Mouse (Mus musculus) heart, adult 18-20 months (tissue): Measurements from ENCODE around the gene Chsy1. TPM values are rescaled to one million over a fixed set of nuclear protein-coding genes. Genes with fewer than 3 reads are reported as not detected.

ENCODE experiments used
- DNase-seq, 2 experiments: peaks; one replicate each; pipeline ENCODE4 v3.0.0; 2021 to 2022; ENCODE audit warnings: mixed read lengths in 1 of 2
- total RNA-seq, 2 experiments: library from RNA; stranded (reverse); gene quantifications; 2 replicates each; pipeline ENCODE4 v1.2.3; 2021

Gene Chsy1
- total RNA-seq, 2 experiments from 2014 or later = 9.7 to 11.8 TPM

DNA sequence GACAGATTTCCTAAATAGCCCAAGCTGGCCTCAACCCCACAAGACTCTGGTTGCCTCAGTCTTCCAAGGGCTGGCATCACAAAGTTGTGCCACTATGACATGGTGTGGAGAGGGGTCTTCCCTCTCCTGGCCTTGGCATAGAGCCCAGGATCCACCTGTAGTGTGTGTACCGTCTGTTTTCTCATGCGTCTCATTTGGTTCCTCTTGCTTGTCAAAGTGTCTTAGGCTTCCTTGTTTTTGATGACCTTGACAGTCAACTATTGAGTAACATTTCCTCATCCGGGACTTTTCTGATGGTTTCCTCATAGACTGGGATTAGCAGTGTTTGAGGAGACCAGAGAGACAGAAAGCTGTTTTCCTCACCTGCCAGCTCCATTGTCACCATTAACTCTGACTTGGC is 30.8 kb downstream of the Chsy1 start:
- DNase-seq = peak in 1 of 2 experiments; percentile 33

DNA sequence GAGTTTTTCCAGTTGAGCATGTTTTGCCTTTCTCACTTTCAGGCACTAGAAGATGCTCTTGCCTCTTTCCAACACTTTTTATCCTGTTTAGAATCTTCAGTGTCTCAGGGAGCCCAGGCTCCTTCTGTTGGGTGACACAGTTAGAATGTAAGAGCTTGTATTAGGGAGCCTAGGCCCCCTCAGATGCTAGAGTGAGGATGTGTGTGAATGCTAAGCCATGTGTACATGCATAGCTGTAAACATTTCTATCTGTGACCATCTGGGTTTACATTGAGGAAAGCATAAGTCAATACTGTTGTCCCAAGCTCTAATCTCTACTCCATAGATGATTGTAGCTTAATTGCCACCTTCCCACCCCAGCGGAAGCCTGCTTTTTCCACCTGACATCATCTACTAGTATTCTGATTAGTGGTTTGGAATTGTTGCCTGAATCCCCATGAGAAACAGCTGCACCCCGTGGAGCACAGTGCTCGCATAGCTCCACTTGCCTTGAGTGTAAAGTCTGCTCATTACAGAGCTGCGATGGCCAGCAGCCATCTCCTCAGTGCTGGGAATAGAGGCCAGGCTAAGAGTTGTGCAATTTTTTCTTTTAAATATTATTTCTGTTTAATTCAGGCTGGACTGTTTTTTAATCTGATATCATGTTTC is 31.7 kb downstream of the Chsy1 start:
- peak in 1 of 2 experiments; percentile 31 for DNase-seq

DNA sequence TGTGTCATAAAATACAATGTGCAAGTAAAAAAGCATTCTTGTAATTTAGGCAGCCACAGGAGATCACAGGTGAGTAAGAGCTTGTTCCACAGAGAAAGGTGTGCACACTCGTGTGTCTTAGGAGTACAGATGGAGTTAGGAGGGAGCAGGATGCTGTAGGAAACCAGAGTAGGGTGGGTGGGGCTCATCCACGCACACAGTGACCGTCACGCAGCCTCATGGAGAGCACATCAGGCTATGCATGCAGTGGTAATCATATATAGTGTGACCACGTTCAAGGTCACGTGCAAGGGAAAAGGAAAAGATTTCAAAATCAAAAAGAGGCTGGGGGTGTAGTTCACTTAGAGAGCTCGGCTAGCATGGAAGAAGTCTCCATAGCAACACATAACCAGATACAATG is 33.2 kb downstream of the Chsy1 start:
- no peak for DNase-seq

DNA sequence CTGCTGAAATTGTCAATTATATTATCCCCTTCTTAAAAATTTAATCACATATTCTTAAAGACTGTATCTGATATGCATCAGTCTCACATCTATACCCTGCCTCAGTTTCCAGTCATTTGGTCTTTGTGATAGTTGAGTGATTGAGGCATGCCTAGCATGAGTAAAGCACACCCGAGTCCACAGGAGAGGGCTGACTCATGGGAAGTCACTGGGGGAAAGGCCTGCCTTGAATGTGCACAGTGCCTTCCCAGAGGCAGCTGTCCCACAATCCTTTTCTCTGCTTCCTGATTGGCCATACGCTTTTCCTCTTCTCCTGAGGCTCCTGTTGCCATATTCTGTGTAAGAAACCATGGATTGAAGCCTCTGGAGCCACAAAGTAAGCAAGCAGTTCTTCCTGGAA is 35.2 kb downstream of the Chsy1 start:
- DNase-seq = no peak

DNA sequence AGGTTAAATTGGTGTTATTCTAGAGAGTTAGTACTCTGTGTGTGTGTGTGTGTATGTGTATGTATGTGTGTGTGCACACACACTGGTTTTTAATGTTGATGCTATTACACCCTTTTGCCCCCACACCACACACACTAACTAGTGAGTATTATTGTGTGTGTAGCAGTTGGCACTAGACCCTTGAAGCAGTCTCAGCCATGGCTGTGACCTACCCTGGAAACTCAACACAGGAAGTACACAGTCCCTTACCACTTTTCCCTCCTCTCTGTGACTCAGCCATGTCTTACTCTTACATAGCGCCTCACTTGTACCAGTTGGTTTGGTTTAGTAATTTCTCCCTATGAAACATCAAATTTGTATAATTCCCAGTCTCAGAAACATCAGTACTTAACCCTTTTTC is 37.8 kb downstream of the Chsy1 start:
- no peak for DNase-seq

DNA sequence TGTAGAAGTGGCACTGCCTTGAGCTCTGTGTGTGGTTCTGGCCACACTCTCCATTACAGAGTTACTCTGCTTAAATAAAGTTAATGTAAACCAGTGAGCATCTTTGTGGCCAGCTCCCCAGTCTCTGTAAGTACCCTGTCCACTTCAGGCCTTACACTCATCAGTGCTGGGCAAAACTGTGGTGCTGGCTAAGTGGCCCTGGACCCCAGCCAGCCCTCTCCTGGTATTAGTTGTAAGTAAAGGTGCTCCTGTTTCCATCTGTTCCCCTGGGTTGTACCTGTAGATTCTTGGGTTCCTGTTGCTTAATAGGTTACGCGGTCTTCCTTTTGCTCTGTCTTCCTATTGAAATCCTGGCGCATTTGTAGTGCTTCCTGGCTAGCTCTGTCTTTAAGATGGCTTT is 38.5 kb downstream of the Chsy1 start:
- no peak for DNase-seq

DNA sequence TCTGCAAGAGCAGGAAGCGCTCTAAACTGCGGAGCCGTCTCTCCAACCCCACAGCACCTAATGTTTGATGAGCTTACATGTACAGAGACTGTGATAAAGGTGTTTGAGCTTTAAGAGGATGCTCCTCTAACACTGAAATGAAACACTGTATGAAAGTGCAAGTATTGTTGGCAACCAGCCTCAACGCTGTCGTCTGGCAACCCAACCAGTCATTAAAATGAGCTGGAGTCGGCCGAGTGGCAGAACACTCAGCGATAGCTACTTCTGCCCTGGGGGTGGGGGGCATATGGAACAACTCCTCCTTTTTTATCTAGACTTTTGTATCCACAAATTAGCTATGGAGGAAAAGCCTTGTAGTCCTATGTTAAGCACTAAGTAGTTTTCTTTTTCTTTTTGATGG is 40.2 kb downstream of the Chsy1 start:
- DNase-seq = no peak

DNA sequence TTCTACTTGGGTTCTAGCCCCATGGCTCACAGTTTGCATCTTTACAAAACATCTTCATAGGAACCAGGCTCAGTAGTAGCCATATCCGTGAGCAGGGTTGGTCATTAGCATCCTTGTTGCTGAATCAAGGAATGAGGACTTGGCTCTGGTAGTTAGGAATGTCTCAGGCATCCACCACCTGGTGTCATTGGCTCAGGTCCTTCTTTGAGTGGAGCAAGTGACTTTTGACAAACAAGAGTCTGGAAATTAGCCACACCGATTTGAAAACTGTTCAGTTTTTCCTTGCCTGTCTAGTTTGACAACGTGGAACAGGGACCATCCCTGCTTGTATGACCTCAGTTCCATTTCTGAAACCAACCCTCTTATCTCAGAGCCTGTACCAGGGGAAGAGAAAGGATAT is 41.1 kb downstream of the Chsy1 start:
- DNase-seq = no peak

DNA sequence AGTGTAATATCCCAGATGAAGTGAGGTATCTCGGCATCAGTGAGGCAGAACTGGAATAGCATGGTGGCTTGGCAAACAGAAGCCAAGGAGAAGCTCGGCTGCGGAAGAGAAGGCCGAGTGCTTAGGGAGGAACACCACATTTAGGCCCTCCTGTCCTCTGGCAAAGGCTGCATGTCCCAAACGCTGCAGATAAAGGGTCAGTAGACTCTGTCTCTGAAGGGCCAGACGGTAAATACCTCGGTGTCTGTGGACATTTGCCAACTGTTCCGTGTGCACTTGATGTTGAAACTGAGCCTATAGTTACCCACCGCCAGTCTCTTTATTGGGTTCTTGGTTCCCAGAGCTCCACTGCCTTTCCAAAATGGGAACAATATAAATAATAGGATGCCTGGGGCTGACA is 48.1 kb downstream of the Chsy1 start:
- DNase-seq = peak; percentile 59 to 74

DNA sequence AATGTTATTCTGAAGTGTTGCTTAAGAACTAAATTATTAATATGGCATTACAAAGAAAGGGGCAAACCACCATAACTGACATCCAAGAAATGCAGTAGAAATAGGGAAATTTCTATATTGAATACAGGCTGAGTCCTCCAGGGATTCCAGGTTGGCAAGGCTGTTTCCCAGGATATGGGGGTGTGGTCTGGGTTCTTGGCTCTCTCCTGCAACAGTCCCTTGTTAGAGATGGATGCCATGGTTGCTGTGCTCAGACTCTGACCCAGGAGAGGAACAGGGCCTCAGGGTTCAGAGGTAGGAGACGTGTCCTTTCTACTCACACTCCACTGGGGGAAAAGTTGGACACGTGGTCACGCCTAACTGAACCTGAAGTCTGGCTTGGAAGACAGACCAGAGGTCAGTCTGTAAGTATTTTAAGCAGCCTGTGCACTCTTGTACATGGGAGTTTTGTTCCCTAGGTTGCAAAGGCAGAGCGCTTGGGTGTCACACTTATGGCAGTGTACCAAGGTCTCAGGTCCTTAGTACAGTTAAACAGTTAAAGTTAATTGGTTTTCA is 48.6 kb downstream of the Chsy1 start:
- no peak for DNase-seq

DNA sequence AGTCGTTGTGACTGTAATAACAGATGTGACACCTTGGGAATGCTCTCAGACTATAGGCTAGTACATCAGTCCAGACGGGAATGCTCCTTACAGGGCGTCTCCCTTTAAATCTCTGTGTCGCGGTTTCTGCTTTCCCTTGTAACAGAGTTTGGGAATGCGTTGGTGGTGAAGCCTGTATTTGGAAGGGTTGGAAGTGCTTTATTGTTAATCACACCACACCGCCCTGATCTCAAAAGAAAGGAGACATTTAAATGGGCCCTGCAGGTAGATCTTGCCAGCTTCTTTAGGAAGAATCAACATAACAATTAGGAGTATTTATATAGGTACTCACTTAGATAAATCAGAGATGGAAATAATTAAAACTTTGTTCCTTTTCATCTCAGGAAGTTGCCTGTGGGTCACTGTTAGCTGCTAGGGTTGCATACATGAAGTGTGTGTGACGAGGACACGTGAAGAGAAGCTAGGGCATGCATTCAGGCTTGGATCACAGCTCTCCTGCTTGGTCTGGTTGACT is 49.4 kb downstream of the Chsy1 start:
- no peak for DNase-seq

DNA sequence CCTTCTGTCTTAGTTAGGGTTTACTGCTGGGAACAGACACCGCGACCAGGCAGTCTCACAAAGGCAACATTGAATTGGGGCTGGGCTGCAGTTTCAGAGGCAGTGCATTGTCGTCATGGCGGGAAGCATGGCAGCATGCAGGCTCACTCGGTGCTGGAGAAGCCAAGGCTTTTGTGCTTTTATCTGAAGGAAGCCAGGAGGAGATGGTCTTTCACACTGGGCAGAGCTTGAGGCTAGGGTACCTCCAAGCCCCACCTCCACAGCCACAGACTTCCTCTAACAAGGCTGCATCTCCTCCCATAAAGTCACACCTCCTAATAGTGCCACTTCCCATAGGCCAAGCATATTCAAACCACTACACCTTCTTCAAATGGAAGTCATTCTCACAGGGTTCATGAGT is 50.6 kb downstream of the Chsy1 start:
- DNase-seq = no peak

DNA sequence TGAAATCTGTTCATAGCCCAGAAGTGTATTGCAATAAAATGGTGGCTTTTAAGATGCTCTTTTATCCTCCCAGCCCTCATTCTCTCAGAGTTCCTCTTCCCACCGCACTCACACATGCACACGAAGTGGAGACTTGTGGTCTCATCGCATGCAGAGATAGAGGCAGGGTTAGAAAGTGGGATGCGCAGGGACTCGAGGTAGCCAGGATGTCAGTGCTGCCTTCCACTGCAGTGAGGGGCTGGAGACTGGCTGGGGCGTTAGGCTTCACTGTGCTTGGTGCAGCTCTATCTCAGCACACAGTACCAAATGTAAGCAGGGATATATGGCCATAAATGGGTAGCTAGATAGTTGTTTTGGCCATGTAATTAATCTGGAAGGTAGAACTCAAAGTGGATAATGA is 52.5 kb downstream of the Chsy1 start:
- no peak for DNase-seq

DNA sequence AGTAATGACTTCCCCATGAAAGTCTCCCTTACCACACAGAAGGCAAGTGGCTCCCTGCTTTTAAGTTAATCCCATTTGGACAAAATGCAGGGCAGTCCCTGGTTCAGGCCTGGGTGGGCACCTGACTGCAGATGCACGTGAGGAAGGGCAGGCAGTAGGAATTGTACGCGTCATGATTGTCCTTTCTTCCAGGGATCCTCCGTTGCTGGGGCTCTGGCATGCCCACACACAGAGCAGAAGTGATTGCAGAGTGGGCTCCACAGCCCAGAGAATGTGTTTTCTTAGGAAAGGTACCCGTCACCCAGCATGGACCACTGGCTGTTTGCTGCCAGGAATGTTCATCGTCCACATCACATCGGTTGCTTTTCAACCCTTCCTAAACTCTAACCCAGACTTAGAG is 53.2 kb downstream of the Chsy1 start:
- DNase-seq = no peak

DNA sequence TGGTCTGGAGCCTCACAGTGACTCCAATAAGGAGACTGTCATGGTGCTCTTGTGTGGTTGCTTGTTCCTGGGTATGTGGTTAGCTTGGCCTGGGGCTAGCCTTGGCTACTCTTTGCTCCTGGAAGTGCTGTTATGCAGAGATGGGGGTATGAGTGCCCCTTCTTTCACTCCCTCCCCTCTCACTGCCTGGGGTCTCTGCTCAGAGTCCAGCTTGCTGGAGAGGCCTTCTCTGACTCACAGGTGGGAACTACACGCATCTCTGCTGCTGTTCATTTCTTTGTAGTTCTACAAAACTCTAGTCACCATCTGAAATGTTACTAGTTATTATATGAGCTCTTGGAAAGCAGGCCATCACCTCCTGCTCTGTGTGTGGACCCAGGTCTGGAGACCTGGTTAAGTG is 53.7 kb downstream of the Chsy1 start:
- DNase-seq = no peak

DNA sequence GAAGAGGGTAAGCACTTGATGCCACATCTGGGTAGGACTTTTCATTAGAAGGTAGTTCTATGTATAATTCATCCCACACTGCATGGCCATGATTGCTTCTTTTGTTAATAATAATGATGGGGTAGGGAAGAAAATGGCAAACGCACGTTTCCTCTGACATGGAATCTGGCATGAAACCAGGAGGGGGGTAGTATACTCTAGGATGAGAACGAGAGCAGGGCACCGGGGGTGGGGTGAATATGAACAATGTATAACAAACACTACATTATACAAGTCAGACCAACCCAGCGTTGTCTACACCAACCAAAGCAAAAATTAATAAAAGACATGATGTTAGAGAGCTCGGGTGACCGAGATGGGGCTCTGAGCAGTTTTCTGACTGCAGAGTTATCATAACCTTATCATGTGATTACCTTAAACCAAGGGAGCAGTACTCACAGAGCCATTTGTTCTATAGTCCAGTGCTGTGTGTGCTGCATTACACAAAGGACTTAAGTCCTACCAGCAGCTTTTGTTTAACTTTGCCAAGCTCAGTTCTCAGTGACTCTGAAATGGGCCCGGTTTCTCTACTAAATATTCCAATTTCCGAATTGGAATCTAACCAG is 55.2 kb downstream of the Chsy1 start:
- no peak for DNase-seq

DNA sequence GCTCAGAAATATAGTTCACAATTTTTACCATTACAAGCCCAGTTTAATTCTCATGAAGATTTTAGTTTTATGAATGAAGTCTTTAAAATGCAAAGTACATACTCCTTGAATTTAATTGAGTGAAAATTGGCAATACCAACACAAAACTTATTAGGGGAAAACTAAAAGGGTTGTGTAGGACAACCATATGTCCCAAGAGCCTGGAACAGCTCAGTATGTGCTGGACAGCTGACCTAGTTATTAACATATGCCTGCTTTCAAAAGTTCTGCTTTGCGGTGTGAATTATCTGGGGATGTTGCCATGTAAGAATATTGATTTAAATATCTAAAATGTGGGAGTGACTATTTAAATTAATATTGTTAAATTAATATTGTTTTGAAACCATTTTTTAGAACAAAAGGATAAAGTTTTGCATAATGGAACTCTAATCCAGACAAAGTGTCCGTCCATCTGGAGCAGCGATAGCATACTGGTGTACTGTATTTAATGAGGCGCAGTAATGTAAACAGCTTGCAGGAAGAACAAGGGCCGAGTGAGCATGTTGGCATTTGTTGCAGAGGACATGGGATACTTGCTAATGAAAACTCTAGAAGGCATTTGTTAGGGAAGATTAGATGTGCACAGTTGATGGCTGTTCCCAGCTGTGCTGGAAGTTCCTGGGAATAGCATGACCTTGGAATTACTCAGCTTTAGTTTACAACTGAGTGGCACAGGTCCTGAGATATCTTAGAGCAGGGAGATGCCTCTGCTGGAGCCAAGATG is 55.9 kb downstream of the Chsy1 start:
- DNase-seq = no peak

DNA sequence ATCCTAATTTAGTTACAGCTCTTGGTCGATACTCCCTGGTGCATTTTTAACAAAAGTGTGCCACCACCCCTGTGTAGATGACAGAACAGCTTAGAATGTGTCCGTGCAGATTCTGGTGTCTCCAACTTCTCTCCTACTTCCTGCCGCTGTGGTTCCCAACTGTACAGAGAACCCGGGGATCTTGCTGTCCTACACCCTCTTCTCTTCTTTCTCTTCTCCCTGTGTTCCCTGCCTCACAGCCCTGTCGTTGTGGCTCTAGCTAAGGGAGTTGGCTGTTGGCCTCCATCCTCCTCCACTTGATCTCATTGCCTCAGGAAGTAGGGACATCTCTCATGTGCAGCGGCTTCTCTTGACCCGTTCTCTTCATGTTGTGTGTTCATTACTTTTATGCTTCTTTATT is 59.6 kb downstream of the Chsy1 start:
- DNase-seq = no peak

DNA sequence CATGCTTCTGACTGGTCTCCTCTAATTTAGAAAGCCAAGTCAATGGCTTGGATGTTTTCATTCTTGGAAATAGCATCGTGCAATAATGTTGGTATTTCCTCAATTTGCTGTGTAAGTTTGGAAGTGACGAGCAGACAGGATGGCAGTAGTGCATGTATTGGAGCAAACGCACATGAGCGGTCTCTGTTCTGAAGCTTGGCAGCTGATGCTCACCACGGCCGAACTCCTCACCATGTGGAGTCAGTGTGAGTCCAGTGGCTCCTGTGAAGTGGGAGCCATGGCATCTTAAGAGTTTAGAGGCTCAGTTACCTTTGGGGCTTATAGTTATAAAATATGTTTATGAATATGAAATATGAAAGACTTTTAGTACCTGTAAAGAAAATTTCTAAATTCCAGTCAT is 60.2 kb downstream of the Chsy1 start:
- no peak for DNase-seq

DNA sequence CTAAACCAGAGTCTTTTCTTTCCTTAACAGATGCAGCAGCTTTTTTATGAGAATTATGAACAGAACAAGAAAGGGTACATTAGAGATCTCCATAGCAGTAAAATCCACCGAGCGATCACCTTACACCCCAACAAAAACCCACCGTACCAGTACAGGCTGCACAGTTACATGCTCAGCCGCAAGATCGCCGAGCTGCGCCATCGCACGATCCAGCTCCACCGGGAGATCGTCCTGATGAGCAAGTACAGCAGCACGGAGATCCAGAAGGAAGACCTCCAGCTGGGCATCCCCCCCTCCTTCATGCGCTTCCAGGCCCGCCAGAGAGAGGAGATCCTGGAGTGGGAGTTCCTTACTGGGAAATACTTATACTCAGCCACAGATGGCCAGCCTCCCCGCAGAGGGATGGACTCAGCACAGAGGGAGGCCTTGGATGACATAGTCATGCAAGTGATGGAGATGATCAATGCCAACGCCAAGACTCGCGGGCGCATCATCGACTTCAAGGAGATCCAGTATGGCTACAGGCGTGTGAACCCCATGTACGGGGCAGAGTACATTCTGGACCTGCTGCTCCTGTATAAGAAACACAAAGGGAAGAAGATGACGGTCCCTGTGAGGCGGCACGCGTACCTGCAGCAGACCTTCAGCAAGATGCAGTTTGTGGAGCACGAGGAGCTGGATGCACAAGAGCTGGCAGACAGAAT is 61.6 kb downstream of the Chsy1 start:
- DNase-seq = no peak

DNA sequence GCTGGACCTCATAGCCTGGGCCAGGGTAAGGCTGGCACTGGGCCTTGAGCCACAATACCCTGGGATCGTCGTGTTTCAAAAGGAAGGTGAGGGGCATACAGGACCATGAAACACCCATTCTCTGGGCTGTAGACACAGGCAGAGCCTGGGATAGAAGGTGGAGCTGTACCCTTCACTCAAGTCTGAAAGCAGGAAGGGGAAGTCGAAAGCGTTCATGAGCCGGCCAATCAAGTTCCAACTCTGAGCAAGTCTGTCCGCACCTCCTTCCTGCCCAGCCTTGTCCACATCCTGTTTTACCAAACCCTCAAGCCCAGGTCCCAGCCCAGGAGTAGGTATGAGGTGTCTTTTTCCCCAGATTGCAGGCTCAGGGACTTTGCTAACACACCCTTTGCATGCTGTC is 66.4 kb downstream of the Chsy1 start:
- DNase-seq = peak in 1 of 2 experiments; percentile 49

DNA sequence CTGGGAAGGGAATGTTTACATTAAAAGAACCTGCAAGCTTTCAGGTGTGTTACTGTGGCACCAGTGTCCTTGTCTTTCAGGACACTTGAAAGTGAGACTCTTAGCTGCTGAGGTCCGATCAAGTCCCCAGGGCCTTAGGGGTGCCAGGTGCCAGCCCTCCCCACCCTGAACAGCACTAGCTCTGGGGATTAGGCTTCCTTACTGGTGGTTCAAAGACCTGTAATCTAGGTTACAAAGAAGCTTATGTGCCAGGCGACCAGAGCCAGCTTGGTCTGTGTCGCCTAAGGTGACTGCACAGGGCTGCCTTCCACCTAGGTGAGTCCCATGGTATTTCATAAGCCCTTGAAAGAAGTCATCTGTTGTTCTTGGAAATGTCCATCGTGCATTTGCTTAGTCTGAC is 66.9 kb downstream of the Chsy1 start:
- no peak for DNase-seq

DNA sequence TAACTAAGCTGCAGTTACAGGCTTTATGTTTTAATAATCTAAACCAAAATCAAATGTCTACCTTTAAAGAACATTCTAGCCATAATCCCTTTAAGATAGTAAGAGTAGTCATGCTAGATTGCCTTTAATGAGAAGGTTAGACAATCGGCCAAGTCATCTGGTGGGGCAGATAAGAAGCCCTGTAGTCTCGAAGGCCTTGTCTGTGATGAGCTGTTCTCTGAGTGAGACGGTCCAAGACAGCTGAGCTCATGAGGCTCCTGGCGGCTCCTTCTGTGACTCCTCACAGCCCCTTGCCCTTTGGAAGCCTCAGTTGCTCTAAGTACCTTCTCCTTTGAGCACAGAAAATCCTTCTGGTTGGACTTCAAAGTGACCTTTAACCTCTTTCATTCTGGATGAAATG is 67.6 kb downstream of the Chsy1 start:
- no peak for DNase-seq
